16 mouse cellular contexts compared by ENCODE assay signal in the genomic region with DNA sequence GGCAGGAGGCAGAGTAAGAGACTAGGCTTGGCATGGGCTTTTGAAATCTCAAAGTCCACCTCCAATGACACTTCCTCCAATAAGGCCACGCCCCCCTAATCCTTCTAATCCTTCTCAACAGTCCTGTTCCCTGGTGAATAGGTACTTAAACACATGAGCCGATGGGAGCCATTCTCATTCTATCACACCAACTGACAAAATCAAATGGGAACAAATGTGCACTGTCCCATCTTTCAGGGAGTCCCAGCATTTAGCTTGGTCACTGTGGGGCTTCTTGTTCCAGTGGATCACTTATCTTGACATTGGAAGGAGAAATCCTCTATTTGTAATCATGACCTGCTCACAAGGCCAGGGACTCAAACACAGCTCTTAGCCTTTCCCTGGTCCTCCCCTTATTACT. TPM values are rescaled to one million over a fixed set of nuclear protein-coding genes. Genes with fewer than 3 reads are reported as not detected.
"Had no signal": no experiment of that assay in that cellular context is flagged by ENCODE, and none has a peak within 500 bp of the region (broad histone marks: within the 10 kb centered on the region; RNA-seq: fewer than 3 reads in every experiment).

No protein-coding gene starts in this region.

- H3K4me2 ChIP-seq: neural tube, embryonic 15.5 days; stomach, embryonic 15.5 days had no signal

- H3K27me3 ChIP-seq: stomach, embryonic 15.5 days had no signal

- H3K36me3 ChIP-seq: neural tube, embryonic 15.5 days; stomach, embryonic 15.5 days had no signal

- H3K4me3 ChIP-seq: neural tube, embryonic 15.5 days; stomach, embryonic 15.5 days had no signal

- H3K27ac ChIP-seq: neural tube, embryonic 15.5 days; stomach, embryonic 15.5 days; stomach, postnatal 0 days had no signal

- H3K9me3 ChIP-seq: neural tube, embryonic 15.5 days; stomach, embryonic 15.5 days had no signal

- DNase-seq: retina, postnatal 1 day; right cerebral cortex, adult 18-20 months; right cerebral cortex, postnatal 14 days; right cerebral cortex, postnatal 25 days; right cerebral cortex, postnatal 4 days; spleen, adult 18-20 months; thymus, adult 18-20 months; thymus, adult 2 months; thymus, postnatal 14 days; thymus, postnatal 25 days; thymus, postnatal 36 days; thymus, postnatal 4 days had no signal

- H3K9ac ChIP-seq: neural tube, embryonic 15.5 days; stomach, embryonic 15.5 days had no signal

RNA-seq across cellular contexts. Expression of a gene that starts 4.3 kb away (rescaled TPM):
- total RNA-seq: neutrophil, adult 5-6 weeks had no signal
